Mouse (Mus musculus) left cerebral cortex, postnatal 14 days (tissue): Measurements from ENCODE around the gene Gm2035. TPM values are rescaled to one million over a fixed set of nuclear protein-coding genes. Genes with fewer than 3 reads are reported as not detected.
"Not testable (repeated sequence)": the region's sequence is repeated elsewhere in the genome, so short reads cannot be mapped to it uniquely, and the experiment has no call there.

Experiments used
- DNase-seq, 2 experiments: peaks; one replicate each; pipeline ENCODE4 v3.0.0; 2021 to 2022; ENCODE audit warnings: low spot score in 2 of 2, mixed read lengths in 1 of 2
- intact Hi-C: fragments of 180-260 bp; cut with DNase I; formaldehyde crosslinking; loops from one replicate; pipeline ENCODE4 v1.15.1; 2025
- long read RNA-seq, 2 experiments: library from polyadenylated mRNA; stranded (forward); transcript quantifications; one replicate each; pipeline ENCODE4 v2.0.0; 2021
- total RNA-seq, 2 experiments: library from RNA; stranded (reverse); gene quantifications; 2 replicates each; pipeline ENCODE4 v1.2.3; 2021

The Gm2035 gene
- not detected for total RNA-seq
- long read RNA-seq, experiment 1: 0 reads
- long read RNA-seq, experiment 2: 0 reads

DNA sequence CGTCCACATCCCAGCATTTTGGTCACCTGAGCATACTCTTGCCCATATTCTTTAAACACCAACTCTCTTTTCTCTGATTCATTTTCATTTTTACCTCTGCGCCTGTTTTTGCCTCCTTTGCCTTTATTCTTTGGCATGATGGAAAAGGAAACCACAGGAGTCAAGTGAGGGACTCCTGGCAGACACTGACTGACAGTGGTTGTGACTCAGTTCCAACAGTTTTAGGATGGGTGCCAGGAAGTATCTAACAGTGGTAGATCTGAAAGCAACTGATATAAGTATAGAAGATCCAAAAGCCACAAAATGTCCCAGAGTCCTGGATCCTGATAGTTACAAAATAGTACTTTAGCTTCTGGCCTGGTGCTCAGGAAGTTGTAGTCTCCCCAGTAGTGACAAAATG is at the start of gene Gm2035:
TSS of gene Gm2035 (minus strand) at position 137 of the 400 bp plus-strand sequence.
- intact Hi-C loops, DNase-seq: not testable (repeated sequence)

DNA sequence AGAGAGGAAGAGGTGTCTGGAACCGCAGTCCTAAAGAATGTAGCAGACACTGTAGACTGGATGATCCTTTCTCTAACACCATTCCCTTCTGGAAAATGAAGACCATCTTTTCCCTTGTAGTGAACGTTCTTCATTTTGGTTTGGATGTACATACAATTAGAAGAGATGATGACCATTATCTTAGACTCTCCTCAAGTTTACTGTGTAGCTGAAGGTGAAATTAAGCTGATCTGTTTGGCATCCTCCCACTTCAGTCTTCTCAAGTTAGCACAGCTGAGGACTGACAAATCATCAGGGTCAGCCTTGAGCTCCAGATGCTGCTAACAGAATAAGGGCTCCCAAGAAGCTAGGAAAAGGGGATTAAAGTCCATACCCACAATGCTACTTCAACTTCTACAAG is 34.1 kb upstream of the Gm2035 start, which contains the start of gene Gm2042:
TSS of gene Gm2042 (plus strand) at position 301 of the 400 bp plus-strand sequence.
- intact Hi-C loops: not testable (repeated sequence)

GRCm38 (mm10) chr12:87895070-87895469 is 24.6 kb downstream of the Gm2035 start, which contains the start of gene Gm2022:
Gene Gm2022 (plus strand): TSS chr12:87895370.
- intact Hi-C loops, DNase-seq: not testable (repeated sequence)

More for the DNA sequence above, 34.1 kb upstream of the Gm2035 start, which contains the start of gene Gm2042:
- not testable (repeated sequence) for DNase-seq

- DNase-seq, intact Hi-C loops: not testable (repeated sequence)
Observed at GRCm38 (mm10) chr12:87873772-87874171, 45.9 kb downstream of the Gm2035 start, which contains the start of gene Gm2016. Gene Gm2016 (plus strand): TSS chr12:87874072.

Other genes starting within 250 kb of the Gm2035 start
- gene Gm21319, start 144.1 kb downstream of the Gm2035 start, total RNA-seq: not detected
- gene Gm21936, start 124.3 kb downstream of the Gm2035 start, total RNA-seq: not detected
- gene BB287469, start 103.3 kb downstream of the Gm2035 start, total RNA-seq: not detected
- not detected for gene Gm2001, start 77.5 kb downstream of the Gm2035 start, total RNA-seq
- gene Gm2016, start 45.8 kb downstream of the Gm2035 start, total RNA-seq: not detected
- gene Gm2022, start 24.5 kb downstream of the Gm2035 start, total RNA-seq: not detected
- not detected for gene Gm2042, start 34.2 kb upstream of the Gm2035 start, total RNA-seq
- gene Gm2075, start 92.0 kb upstream of the Gm2035 start, total RNA-seq: not detected
- gene Gm6803, start 98.9 kb upstream of the Gm2035 start, total RNA-seq: not detected
- not detected for gene Gm2056, start 107.1 kb upstream of the Gm2035 start, total RNA-seq
- not detected for gene Gm16368, start 163.8 kb upstream of the Gm2035 start, total RNA-seq